Mouse (Mus musculus) thymus, postnatal 14 days (tissue): ENCODE results near the gene Spc25.

Experiments
- DNase-seq: peaks from one replicate; pipeline ENCODE4 v3.0.0; 2021

The Spc25 gene

GRCm38 (mm10) chr2:69179721-69180120 lies 26.3 kb downstream of the Spc25 start:
- no peak for DNase-seq

DNA sequence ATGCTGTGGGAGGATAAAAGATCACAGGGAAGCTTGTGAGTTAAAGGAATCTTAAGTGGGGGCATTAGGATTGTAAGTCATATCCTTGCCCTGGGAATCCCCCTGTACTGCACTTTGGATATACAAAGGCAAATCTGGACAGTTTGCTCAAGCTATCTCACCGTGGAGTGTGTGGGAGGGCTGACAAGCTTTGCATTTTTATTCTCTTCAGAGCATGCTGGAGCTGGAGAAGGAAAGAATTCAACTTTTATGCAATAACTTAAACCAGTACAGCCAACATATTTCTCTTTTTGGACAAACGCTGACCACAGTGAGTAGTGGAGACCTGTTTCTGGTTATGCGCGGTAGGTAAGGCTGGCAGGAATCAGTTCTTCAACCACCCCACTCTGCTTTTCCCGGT lies 30.7 kb downstream of the Spc25 start:
- no peak for DNase-seq

GRCm38 (mm10) chr2:69170395-69171077 lies 35.5 kb downstream of the Spc25 start:
- no peak for DNase-seq

GRCm38 (mm10) chr2:69158907-69159306 lies 47.1 kb downstream of the Spc25 start:
- DNase-seq, result no peak

GRCm38 (mm10) chr2:69156283-69156682 lies 49.7 kb downstream of the Spc25 start:
- no peak for DNase-seq

DNA sequence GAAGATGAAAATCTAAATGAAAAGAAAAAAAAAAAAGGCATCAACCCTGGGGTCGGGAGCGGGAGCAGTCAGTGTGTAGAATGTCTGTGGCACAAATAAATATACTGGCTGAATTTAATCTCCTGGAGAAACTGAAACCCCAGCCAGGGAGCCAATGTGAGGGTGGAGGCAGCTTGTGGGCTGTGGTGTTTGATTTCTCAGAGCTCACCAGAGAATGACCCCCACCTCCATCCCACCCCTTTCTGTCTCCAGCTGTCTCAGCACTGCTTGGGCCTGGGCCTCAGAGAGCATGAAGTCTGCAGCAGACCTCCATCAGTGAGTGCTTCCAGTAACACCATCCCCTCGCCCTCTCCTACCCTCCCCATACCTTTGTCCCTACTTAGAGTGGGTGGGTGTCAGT lies 50.1 kb downstream of the Spc25 start:
- no peak for DNase-seq

GRCm38 (mm10) chr2:69150841-69151240 lies 55.2 kb downstream of the Spc25 start:
- no peak for DNase-seq

DNA sequence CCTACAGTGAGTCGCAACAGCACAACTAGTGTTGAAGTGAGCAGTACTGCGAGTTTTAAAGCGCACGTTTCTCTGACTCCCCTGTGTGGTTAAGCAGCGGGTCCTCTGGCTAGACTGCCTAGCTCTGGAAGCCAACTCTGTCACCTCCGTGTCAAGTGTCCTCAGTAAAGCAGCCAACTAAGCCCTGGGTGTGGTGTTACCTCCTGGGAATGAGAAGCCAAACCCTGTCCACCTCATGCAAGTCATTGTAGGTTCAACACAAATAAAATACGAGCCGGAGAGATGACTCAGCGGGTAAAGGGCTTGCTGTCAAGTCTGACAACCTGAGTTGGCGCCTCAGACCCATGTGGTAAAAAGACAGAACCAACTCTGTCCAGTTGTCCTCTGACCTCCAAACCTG lies 56.8 kb downstream of the Spc25 start:
- DNase-seq, result no peak

DNA sequence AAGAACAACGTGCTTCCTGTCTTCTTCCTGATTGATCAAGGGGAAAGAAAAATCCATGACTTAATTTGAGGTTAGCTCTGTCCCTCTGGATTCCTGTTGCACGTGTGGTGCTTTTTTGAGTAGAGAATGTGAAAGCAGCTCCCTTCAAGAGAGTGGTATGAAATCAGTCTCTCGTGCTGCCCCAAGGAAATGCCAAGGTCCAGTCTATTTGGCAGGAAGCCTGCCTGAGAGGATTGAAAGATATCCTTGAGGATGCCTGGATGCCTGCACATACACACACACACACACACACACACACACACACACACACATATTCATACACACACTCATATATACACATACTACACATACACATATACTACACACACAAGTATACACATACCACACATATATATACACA lies 57.3 kb downstream of the Spc25 start:
- DNase-seq, result no peak
